Mouse (Mus musculus) G1E (cell line): Measurements from ENCODE around the gene Morn5.

Experiments
- CTCF ChIP-seq: IDR thresholded peaks from 2 replicates; pipeline ENCODE4 v1.5.1; 2012; ENCODE audit warnings: low read depth, low read length, inconsistent platforms, mixed read lengths
- GATA1 ChIP-seq: IDR thresholded peaks from 2 replicates; pipeline ENCODE4 v1.6.1; 2012; ENCODE audit warnings: borderline replicate concordance, low read length, inconsistent platforms, mixed read lengths
- GATA2 ChIP-seq: IDR thresholded peaks from 2 replicates; pipeline ENCODE4 v1.6.1; 2012; ENCODE audit warnings: low read depth, low read length, inconsistent platforms, borderline replicate concordance
- POLR2AphosphoS5 ChIP-seq: IDR thresholded peaks from 2 replicates; pipeline ENCODE4 v1.6.1; 2012; ENCODE audit warnings: low read depth, low read length, inconsistent platforms; ENCODE audit not compliant: insufficient replicate concordance
- TAL1 ChIP-seq: conservative IDR thresholded peaks from 2 replicates; pipeline ENCODE4 v1.6.1; 2012; ENCODE audit warnings: low read depth, low read length, inconsistent platforms, mixed read lengths

- no peak for TF ChIP-seq GATA1
- no peak for TF ChIP-seq CTCF
- no peak for TF ChIP-seq TAL1
- TF ChIP-seq POLR2AphosphoS5: no peak
- TF ChIP-seq GATA2: no peak
Measured at GRCm38 (mm10) chr2:36081446-36081845, 32.2 kb downstream of the Morn5 start.
